Mouse (Mus musculus): ENCODE measurements around the gene Gpatch11. TPM values are rescaled to one million over a fixed set of nuclear protein-coding genes. Genes with fewer than 3 reads are reported as not detected.

Gene Gpatch11
- polyA plus RNA-seq, 1 experiment from 2014 or later, result 20.8 TPM

Other genes starting within 250 kb of the Gpatch11 start
- gene Strn, start 98.4 kb upstream of the Gpatch11 start, polyA plus RNA-seq (2016; fragmentation: Nextera tagmentation; extraction: Ambion mirVana), result 4.7 and 4.8 TPM in 2 replicates
- gene Heatr5b, start 203 bp upstream of the Gpatch11 start, polyA plus RNA-seq (2016; fragmentation: Nextera tagmentation; extraction: Ambion mirVana), result 6.8 and 7.6 TPM in 2 replicates
- 10.3 and 12.0 TPM in 2 replicates for gene Eif2ak2, start 47.0 kb downstream of the Gpatch11 start, polyA plus RNA-seq (2016; fragmentation: Nextera tagmentation; extraction: Ambion mirVana)
- gene Sult6b1, start 71.4 kb downstream of the Gpatch11 start, polyA plus RNA-seq (2016; fragmentation: Nextera tagmentation; extraction: Ambion mirVana), result 0.12 TPM in 1 of 2 replicates, not detected in the other
- 56.2 and 59.7 TPM in 2 replicates for gene Cebpzos, start 80.9 kb downstream of the Gpatch11 start, polyA plus RNA-seq (2016; fragmentation: Nextera tagmentation; extraction: Ambion mirVana)
- gene Cebpz, start 101.5 kb downstream of the Gpatch11 start, polyA plus RNA-seq (2016; fragmentation: Nextera tagmentation; extraction: Ambion mirVana), result 51.3 and 53.5 TPM in 2 replicates
- gene Ndufaf7, start 101.6 kb downstream of the Gpatch11 start, polyA plus RNA-seq (2016; fragmentation: Nextera tagmentation; extraction: Ambion mirVana), result 38.7 and 41.8 TPM in 2 replicates
- gene Prkd3, start 185.2 kb downstream of the Gpatch11 start, polyA plus RNA-seq (2016; fragmentation: Nextera tagmentation; extraction: Ambion mirVana), result 12.9 and 13.3 TPM in 2 replicates
- 10.0 and 11.7 TPM in 2 replicates for gene Qpct, start 216.3 kb downstream of the Gpatch11 start, polyA plus RNA-seq (2016; fragmentation: Nextera tagmentation; extraction: Ambion mirVana)